Mouse (Mus musculus): Measurements from ENCODE around the gene Maff.

GRCm38 (mm10) chr15:79326264-79326663 lies 20.2 kb upstream of the Maff start:
- no peak for TF ChIP-seq CTCF (IDR thresholded peaks at IDR 0.05; ENCODE audit: control insufficient read depth, insufficient read depth, low read length)
- no peak for TF ChIP-seq POLR2A (IDR thresholded peaks at IDR 0.05; ENCODE audit: borderline replicate concordance, control insufficient read depth, low read depth, low read length)

Measured in bone marrow, adult 2 months (tissue).